Mouse (Mus musculus): ENCODE results near the gene Epn1. TPM values are rescaled to one million over a fixed set of nuclear protein-coding genes. Genes with fewer than 3 reads are reported as not detected.
"Not testable (repeated sequence)": the region's sequence is repeated elsewhere in the genome, so short reads cannot be mapped to it uniquely, and the experiment has no call there.

Gene Epn1
- polyA plus RNA-seq, 1 experiment from 2014 or later: 65.1 TPM

DNA sequence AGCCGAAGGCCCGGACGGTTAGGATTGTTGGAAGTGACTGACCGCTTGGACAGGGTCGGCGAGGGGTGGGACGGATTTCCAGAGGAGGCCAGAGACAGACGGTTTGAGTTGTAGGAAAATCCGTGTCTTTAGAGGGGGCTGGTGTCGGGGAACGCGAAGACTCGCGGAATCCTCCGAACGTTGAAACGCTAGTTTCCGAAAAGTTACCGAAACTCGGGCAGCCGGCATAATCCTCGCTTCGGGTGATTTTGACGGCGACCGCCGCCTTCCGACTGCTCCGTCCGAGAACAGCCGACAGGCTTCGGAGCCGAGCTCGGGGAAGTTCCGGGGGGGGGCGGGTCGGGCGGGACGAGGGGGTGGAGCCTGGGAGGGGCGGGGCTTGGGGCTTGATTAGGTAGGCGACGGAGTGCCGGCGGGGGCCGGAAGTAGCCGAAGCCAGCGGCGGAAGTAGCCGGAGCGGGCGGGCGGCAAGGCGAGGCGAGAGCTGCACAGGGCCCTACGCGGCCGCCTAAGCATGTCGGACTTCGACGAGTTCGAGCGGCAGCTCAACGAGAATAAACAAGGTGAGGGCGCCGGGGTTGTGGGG is 18.2 kb upstream of the Epn1 start, which contains the start of gene U2af2:
Gene U2af2, plus strand, starts transcription at position 370 of the 586 bp plus-strand sequence.
- Histone ChIP-seq H3K9me3 (ENCODE audit: control insufficient read depth, low read length) (no peaks in the 10 kb centered on the region), H3K27ac (ENCODE audit: low read depth) (peak within 1 kb of the TSS; percentile 100), H3K36me3 (ENCODE audit: control insufficient read depth, insufficient read depth, low read length) (peaks cover 11% of the 10 kb centered on the region), H3K4me3 (ENCODE audit: low read depth, low read length) (peak within 1 kb of the TSS; percentile 80), H3K9ac (ENCODE audit: low read length) (peak within 1 kb of the TSS; percentile 98), H3K27me3 (replicated peaks; ENCODE audit: control insufficient read depth, insufficient read depth, low read length) (peaks cover 11% of the 10 kb centered on the region), H3K4me2 (ENCODE audit: low read length) (peak within 1 kb of the TSS; percentile 82), H3K4me1 (replicated peaks; ENCODE audit: control insufficient read depth, insufficient read depth, low read length) (peaks cover 27% of the 10 kb centered on the region)
- peak; percentile 78 for ATAC-seq (replicated peaks; ENCODE audit: low FRiP score, low TSS enrichment, low read depth)
- no peak for DNase-seq (ENCODE audit: low spot score)
- under 1% methylated on average over 65 of the region's 65 CpGs for WGBS

DNA sequence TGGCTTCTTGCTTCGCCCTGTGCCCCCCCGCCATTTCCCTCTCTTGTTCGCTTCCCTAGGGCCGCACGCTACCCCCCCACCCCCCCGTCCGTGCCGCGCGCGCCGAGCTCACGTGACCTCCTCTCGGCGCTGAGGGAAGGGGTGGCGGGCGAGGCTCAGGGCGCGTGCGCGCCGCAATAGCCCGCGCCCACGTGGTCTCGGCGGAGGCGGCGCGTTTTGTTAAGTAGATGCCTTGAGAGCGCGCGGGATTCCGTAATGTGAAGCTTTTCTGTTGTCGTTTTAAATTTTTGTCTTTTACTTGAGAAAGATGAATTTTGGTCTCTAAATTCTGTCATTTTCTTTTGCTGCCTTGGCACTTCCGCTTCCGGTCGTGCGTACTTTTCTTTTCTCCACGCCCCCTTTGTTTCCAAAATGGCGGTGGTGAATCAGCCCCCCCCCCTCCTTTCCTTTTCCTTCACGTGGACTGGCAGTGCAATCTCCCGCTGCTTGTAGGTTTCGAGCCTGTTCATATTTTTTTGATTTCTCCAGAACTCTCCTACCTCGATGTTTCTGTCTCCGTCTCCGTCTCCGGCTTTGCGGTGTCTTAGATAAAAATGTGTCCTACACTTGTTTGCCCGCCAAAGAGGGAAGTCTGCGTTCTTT is 17.6 kb upstream of the Epn1 start:
- peak overlapping the region; percentile 82 for H3K4me2 ChIP-seq (ENCODE audit: low read length)
- H3K27me3 ChIP-seq (replicated peaks; ENCODE audit: control insufficient read depth, insufficient read depth, low read length): peaks cover 5% of the 10 kb centered on the region
- no peaks in the 10 kb centered on the region for H3K9me3 ChIP-seq (ENCODE audit: control insufficient read depth, low read length)
- peaks cover 24% of the 10 kb centered on the region for H3K4me1 ChIP-seq (replicated peaks; ENCODE audit: control insufficient read depth, insufficient read depth, low read length)
- peak overlapping the region; percentile 100 for H3K27ac ChIP-seq (ENCODE audit: low read depth)
- peak; percentile 59 for ATAC-seq (replicated peaks; ENCODE audit: low FRiP score, low TSS enrichment, low read depth)
- peak; percentile 93 for DNase-seq (ENCODE audit: low spot score)
- H3K9ac ChIP-seq (ENCODE audit: low read length): peak overlapping the region; percentile 98
- H3K4me3 ChIP-seq (ENCODE audit: low read depth, low read length): peak overlapping the region; percentile 80
- WGBS: under 1% methylated on average over 42 of the region's 51 CpGs
- H3K36me3 ChIP-seq (ENCODE audit: control insufficient read depth, insufficient read depth, low read length): peaks cover 17% of the 10 kb centered on the region

DNA sequence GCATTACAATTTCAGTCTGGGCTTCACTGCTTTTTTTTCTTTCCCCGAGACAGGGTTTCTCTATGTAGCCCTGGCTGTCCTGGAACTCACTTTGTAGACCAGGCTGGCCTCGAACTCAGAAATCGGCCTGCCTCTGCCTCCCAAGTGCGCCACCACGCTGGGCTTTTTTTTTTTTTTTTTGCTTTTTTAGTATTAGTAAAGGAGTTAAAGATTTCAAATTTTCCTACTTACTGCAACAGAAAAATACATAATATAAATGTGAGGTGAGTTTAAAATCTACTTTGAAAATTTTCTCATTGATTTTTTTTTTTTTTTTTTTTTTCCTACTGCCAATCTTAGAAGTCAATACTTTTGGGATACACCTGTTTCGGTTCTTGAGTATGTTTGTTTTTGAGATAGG is 15.1 kb upstream of the Epn1 start:
- Histone ChIP-seq H3K27ac (ENCODE audit: low read depth) (no peak overlapping the region), H3K4me1 (replicated peaks; ENCODE audit: control insufficient read depth, insufficient read depth, low read length) (peaks cover 21% of the 10 kb centered on the region), H3K4me2 (ENCODE audit: low read length) (no peak overlapping the region), H3K27me3 (replicated peaks; ENCODE audit: control insufficient read depth, insufficient read depth, low read length) (no peaks in the 10 kb centered on the region), H3K9ac (ENCODE audit: low read length) (no peak overlapping the region), H3K4me3 (ENCODE audit: low read depth, low read length) (no peak overlapping the region), H3K9me3 (ENCODE audit: control insufficient read depth, low read length) (no peaks in the 10 kb centered on the region), H3K36me3 (ENCODE audit: control insufficient read depth, insufficient read depth, low read length) (peaks cover 41% of the 10 kb centered on the region)
- ATAC-seq (replicated peaks; ENCODE audit: low FRiP score, low TSS enrichment, low read depth) (no peak), DNase-seq (ENCODE audit: low spot score) (no peak)
- WGBS: 93% methylated on average over 6 of the region's 6 CpGs

DNA sequence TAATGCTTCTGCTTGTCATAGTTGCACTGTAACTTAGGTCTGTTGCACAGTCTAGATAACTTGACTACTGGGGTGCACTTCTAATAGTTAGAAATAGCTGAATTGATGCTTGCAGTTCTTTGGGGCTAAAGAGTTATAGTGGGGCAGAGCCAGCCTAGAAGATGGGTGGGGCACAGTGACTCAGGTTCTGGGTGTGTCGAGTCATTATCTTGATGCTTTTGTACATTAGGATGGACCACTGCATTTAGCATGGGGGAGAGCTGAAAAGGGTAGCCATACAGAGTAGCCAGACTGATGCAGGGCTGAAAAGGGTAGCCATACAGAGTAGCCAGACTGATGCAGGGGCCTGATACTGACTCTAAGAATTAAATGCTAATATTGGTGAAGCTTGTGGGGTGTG is 6.4 kb upstream of the Epn1 start:
- H3K4me2 ChIP-seq (ENCODE audit: low read length): no peak overlapping the region
- H3K27ac ChIP-seq (ENCODE audit: low read depth): no peak overlapping the region
- peaks cover 97% of the 10 kb centered on the region for H3K36me3 ChIP-seq (ENCODE audit: control insufficient read depth, insufficient read depth, low read length)
- ATAC-seq (replicated peaks; ENCODE audit: low FRiP score, low TSS enrichment, low read depth): no peak
- WGBS: 81% methylated on average over 1 of the region's 1 CpGs
- H3K27me3 ChIP-seq (replicated peaks; ENCODE audit: control insufficient read depth, insufficient read depth, low read length): no peaks in the 10 kb centered on the region
- H3K9me3 ChIP-seq (ENCODE audit: control insufficient read depth, low read length): no peaks in the 10 kb centered on the region
- DNase-seq (ENCODE audit: low spot score): no peak
- H3K9ac ChIP-seq (ENCODE audit: low read length): no peak overlapping the region
- no peaks in the 10 kb centered on the region for H3K4me1 ChIP-seq (replicated peaks; ENCODE audit: control insufficient read depth, insufficient read depth, low read length)
- no peak overlapping the region for H3K4me3 ChIP-seq (ENCODE audit: low read depth, low read length)

DNA sequence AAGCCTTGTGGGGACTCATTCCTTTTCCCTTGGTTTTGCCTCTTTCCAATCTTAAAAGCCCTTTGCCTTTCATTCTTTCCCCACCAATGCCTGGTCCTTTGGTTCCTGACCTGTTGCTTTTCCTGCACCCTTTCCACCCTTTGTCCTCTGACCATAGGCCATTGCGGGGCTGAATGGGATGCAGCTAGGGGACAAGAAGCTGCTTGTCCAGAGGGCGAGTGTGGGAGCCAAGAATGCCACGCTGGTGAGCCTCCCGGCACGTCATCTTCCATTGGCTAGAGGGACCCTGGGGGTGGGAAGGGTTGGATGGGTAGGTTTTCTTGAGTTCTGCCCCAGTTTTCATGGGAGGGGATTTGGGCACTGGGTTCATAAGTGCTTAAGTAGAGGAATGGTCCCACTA is 5.1 kb upstream of the Epn1 start:
- no peak for ATAC-seq (replicated peaks; ENCODE audit: low FRiP score, low TSS enrichment, low read depth)
- 92% methylated on average over 5 of the region's 5 CpGs for WGBS
- H3K9me3 ChIP-seq (ENCODE audit: control insufficient read depth, low read length): no peaks in the 10 kb centered on the region

DNA sequence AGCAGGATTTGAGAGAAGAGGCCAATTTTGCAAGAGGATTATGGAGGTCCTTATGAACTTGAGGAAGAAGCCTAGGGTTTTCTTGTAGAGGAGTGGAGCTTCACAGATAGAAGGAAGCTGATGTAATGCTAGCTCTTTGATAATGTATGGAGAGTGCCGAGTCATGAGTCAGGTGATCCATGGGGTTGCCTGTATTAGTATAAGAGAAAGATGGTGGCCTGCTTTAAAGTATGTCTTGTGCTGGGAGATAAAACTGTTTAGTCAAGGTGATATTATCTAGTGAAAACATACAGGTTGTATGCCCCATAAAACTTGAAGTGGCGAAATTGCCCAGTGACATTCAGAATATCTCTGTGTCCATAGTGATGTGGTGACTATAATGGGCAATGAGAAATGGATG is 3.1 kb upstream of the Epn1 start:
- H3K9me3 ChIP-seq (ENCODE audit: control insufficient read depth, low read length): no peaks in the 10 kb centered on the region
- DNase-seq (ENCODE audit: low spot score) (no peak), ATAC-seq (replicated peaks; ENCODE audit: low FRiP score, low TSS enrichment, low read depth) (no peak)
- H3K27ac ChIP-seq (ENCODE audit: low read depth): no peak overlapping the region
- 71% methylated on average over 2 of the region's 2 CpGs for WGBS
- H3K4me3 ChIP-seq (ENCODE audit: low read depth, low read length): no peak overlapping the region
- H3K36me3 ChIP-seq (ENCODE audit: control insufficient read depth, insufficient read depth, low read length): peaks cover 70% of the 10 kb centered on the region
- H3K4me2 ChIP-seq (ENCODE audit: low read length): no peak overlapping the region
- H3K9ac ChIP-seq (ENCODE audit: low read length): no peak overlapping the region
- peaks cover 7% of the 10 kb centered on the region for H3K4me1 ChIP-seq (replicated peaks; ENCODE audit: control insufficient read depth, insufficient read depth, low read length)
- no peaks in the 10 kb centered on the region for H3K27me3 ChIP-seq (replicated peaks; ENCODE audit: control insufficient read depth, insufficient read depth, low read length)

More for the DNA sequence above, 5.1 kb upstream of the Epn1 start:
- DNase-seq (ENCODE audit: low spot score): no peak
- peaks cover 90% of the 10 kb centered on the region for H3K36me3 ChIP-seq (ENCODE audit: control insufficient read depth, insufficient read depth, low read length)
- no peaks in the 10 kb centered on the region for H3K27me3 ChIP-seq (replicated peaks; ENCODE audit: control insufficient read depth, insufficient read depth, low read length)
- no peaks in the 10 kb centered on the region for H3K4me1 ChIP-seq (replicated peaks; ENCODE audit: control insufficient read depth, insufficient read depth, low read length)
- no peak overlapping the region for H3K27ac ChIP-seq (ENCODE audit: low read depth)
- no peak overlapping the region for H3K4me3 ChIP-seq (ENCODE audit: low read depth, low read length)
- H3K9ac ChIP-seq (ENCODE audit: low read length): no peak overlapping the region
- H3K4me2 ChIP-seq (ENCODE audit: low read length): no peak overlapping the region

DNA sequence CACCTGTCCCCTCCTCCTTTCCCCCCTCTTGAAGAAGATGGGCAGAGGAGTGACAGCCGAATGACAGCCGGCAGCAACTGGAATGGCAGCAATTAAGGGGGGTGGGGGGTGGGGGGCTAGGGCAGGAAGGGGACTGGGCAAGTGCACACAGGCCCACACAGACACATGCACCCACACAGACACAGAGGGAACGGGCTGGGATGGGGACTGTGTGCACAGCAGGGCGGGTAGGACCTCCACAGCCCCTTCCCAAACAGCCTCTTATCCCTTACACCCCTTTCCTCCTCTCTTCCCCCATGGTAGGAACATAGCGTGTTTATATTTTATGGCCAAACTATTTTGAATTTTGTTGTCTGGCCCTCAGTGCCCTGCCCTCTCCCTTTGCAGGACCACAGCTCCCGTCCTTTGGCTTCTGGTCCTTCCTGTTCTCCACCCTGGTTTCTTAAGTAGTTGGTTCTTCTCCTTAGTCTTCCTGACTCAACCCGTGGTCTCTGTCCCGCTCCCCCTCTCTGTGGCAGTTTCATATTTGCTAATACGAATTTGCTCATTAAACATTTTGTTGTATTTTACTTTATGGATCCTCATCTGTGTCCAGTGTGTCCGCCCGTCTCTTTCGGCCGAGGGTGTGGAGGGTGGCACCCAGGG is 548 bp upstream of the Epn1 start:
- H3K4me2 ChIP-seq (ENCODE audit: low read length): peak overlapping the region; percentile 66
- peak overlapping the region; percentile 96 for H3K4me3 ChIP-seq (ENCODE audit: low read depth, low read length)
- peak overlapping the region; percentile 92 for H3K27ac ChIP-seq (ENCODE audit: low read depth)
- H3K9me3 ChIP-seq (ENCODE audit: control insufficient read depth, low read length); H3K4me1 ChIP-seq (replicated peaks; ENCODE audit: control insufficient read depth, insufficient read depth, low read length); H3K27me3 ChIP-seq (replicated peaks; ENCODE audit: control insufficient read depth, insufficient read depth, low read length); DNase-seq (ENCODE audit: low spot score): not testable (repeated sequence)
- peak; percentile 16 for ATAC-seq (replicated peaks; ENCODE audit: low FRiP score, low TSS enrichment, low read depth)
- WGBS: 43% methylated on average over 9 of the region's 13 CpGs
- peaks cover 59% of the 10 kb centered on the region for H3K36me3 ChIP-seq (ENCODE audit: control insufficient read depth, insufficient read depth, low read length)
- peak overlapping the region; percentile 95; the same call in 1 of the 2 replicates for H3K9ac ChIP-seq (ENCODE audit: low read length)

DNA sequence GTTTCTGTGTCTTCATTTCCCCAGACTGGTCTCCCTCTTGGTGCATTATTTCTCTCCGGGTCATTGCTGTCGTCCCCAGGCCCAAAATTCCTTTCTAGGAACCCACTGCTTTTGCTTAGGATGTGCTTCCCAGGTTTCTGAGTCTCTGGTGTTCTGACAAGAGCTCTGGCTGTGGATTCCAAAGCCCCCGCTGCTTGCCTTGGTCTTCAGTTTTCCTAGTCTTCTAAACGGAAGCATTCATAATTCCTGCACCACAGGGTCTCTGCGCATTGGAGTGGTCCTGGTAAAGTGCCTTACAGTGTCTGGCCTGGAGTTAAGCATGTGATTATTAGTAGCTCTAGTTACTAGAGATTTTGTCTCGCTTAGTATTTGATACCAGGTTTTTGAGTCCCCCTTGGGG is 780 bp downstream of the Epn1 start:
- 14% methylated on average over 6 of the region's 6 CpGs for WGBS
- Histone ChIP-seq H3K4me1 (replicated peaks; ENCODE audit: control insufficient read depth, insufficient read depth, low read length) (peaks cover 10% of the 10 kb centered on the region), H3K27ac (ENCODE audit: low read depth) (peak overlapping the region; percentile 92; the same call in 1 of the 2 replicates), H3K4me2 (ENCODE audit: low read length) (peak overlapping the region; percentile 66), H3K9ac (ENCODE audit: low read length) (peak overlapping the region; percentile 95), H3K27me3 (replicated peaks; ENCODE audit: control insufficient read depth, insufficient read depth, low read length) (no peaks in the 10 kb centered on the region), H3K36me3 (ENCODE audit: control insufficient read depth, insufficient read depth, low read length) (peaks cover 61% of the 10 kb centered on the region), H3K9me3 (ENCODE audit: control insufficient read depth, low read length) (no peaks in the 10 kb centered on the region), H3K4me3 (ENCODE audit: low read depth, low read length) (peak overlapping the region; percentile 96)
- peak; percentile 71 for DNase-seq (ENCODE audit: low spot score)
- ATAC-seq (replicated peaks; ENCODE audit: low FRiP score, low TSS enrichment, low read depth): no peak

Measured in intestine, embryonic 14.5 days (tissue).